Mouse (Mus musculus) liver, embryonic 18 days (tissue): Measurements from ENCODE around the gene Kank3. TPM values are rescaled to one million over a fixed set of nuclear protein-coding genes. Genes with fewer than 3 reads are reported as not detected.

Experiments
- polyA plus RNA-seq: library from polyadenylated mRNA; depleted of rRNA; stranded (reverse); fragments of >200 nt; gene quantifications from 2 replicates; pipeline ENCODE4 v1.2.3, GENCODE M21; 2012; rRNA removed

Gene Kank3
- polyA plus RNA-seq, result 15.8 and 17.2 TPM in 2 replicates

DNA sequence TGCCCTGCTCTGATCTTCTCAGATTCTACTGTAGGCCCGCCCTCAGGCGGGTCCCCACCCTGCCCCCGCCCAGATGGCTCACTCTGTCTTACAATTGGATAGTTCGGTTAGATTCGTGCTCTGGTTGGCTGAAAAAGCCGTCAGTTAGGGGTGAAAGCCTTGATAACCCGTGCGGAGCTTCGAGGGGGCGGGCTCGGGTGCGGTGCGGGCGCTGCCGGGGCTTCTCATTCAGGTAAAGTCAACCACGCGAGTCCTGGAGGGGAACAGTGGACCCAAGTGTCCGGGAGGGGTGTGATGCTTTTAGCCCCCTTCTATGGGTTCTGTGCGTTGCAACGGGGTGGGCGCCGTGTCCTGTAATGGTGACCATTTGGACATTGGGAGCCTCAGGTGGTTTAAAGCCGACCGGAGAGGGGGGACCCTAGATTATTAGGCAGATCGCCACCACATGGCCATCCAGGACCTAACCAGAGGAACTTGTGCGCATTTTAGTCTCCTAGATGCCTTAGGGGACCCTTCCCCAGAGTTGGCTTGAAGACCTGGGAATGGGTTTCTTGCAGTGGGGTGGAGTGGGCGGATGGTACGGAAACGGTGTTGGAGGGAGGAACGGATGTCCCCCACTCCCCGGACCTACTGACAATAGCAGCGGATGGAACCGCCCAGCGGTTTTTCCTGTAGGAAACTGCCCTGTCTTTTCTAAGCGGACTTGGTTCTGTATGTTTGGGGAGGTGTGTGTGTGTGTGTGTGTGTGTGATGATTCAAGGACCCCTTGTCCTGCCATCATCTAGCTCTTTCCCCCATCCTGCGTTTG is at the start of gene Kank3:
TSS of gene Kank3 (plus strand) at position 186 of the 808 bp plus-strand sequence.

DNA sequence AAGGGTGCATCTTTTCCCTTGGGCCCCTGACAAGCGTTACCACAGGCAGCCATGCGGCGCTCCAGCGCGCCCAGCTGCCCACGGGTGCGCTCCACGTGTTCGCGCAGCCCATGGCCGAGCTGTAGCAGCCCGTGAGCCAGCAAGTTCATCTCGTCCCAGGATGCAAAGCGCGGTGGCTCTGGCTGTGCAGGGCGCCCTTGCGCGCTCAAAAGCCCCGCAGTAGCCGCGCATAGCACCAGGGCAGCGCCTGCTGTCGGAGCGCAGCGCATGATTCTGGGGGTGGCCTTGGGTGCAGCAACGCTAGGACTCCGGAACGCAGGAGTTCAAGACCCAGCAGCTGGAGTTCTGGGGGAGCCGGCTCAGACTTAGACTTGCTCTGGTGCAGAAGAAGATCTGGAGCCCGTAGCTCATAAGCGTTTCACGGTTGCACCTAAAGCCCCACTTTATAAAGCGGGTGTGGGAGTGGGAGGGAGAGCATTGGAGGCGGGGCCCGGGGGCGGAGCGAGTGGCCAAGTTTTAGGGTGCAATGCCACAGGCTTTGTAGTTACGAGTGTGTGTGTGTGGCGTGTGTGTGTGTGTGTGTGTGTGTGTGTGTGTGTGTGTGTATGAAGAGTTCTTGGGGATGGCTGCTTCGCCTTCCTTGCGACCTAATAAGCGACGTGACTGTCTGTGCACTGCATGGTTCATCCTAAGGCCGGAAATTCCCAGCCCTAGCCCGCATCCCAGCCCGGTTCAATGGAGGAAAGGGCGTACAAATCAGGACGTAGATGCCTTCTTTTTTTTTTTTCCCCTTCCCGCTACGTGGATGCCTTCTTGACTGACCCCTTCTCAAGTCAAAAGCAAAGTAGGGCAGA is 29.0 kb upstream of the Kank3 start, which contains the start of gene Angptl4:
TSS of gene Angptl4 (minus strand) at position 707 of the 854 bp plus-strand sequence.

DNA sequence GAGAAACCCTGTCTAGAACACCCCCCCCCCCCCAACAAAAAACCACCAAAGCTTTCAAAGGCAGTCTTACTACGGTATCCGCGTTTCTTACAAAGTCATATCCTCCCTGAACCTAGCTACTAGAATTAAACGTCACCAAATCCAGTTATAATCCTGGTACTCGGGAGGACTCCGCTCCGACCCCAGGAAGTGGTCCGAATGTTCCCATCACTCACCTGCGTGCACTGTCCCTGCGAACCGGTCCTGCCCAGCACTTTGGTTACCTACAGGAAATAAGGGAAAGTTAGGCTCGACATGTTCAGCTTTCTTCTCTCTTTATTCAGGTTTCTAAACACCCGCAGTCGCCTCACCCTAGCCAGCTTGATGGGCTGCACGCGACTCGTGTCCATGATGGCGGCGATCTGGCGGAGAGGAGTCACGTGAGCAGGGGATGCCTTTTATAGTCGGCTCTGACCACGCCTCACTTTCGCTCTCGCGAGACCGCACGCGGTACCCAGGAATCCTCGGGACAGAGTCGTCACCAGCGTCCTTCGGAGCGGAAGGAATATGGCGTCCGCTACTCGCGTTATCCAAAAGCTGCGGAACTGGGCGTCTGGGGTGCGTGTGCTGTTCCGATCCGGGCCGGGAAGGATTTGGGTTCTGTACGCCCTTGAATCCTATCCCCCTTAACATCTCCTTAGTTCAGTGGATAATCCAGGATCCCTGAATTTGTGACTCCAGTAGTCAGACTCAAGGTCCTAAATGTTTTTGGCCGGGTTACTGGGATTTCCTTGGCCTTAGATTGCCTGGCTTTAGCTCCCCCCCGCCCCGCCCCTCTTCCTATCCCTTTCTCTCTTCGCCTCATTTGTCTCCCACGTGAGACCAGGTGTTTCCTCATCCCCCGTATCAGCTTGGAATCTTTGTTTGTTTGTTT is 14.0 kb downstream of the Kank3 start, which contains the start of the genes Rps28 and Ndufa7:
TSS of gene Rps28 (minus strand) at position 479 of the 913 bp plus-strand sequence.
TSS of gene Ndufa7 (plus strand) at position 489 of the 913 bp plus-strand sequence.

DNA sequence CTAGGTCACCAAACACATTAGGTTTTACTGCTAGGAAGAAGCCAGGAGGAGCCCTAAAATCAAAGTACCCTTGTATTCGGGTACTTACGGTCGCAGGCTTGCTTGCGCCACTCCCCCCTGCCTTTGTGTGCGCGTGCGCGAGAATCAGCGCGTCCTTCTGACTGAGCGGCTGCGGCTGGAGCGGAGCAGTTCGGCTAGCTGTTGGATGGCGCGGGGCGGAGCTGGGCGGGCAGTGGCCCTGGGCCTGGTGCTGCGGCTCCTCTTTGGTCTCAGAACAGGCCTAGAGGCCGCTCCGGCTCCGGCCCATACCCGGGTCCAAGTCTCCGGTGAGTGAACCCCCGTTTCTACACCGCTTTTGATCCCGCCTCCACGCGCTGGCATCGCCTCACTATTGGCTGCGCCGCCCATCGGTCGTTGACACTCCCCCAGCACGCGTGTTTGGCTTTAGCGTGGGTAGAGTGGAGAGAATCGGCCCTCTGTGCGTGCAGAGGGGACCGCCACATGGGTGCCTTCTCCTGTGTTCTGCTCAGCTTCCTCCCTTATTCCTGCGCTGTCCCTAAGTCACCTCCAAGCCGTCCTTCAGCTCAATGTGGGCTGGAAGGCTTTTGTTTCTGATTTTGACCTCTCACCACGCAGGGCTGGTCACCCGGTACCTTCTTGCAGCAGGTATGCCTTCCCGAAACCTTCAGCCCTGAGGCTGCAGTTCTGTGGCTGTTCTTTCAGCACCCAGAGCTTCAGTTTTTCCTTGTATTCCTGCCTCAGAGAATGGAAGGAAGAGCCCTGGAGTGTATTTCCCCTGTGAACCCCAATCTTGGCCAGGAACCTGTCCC is 32.9 kb downstream of the Kank3 start, which contains the start of gene Cd320:
TSS of gene Cd320 (plus strand) at position 126 of the 830 bp plus-strand sequence.

Other genes starting within 250 kb of the Kank3 start
- 17.1 and 22.0 TPM in 2 replicates for gene Zfp414, start 181.4 kb upstream of the Kank3 start, polyA plus RNA-seq
- 7.5 and 12.1 TPM in 2 replicates for gene Pram1, start 172.5 kb upstream of the Kank3 start, polyA plus RNA-seq
- gene Hnrnpm, start 123.7 kb upstream of the Kank3 start, polyA plus RNA-seq, result 86.0 and 104 TPM in 2 replicates
- gene March2, start 91.8 kb upstream of the Kank3 start, polyA plus RNA-seq, result 124 and 134 TPM in 2 replicates
- 86.1 and 92.3 TPM in 2 replicates for gene Rab11b, start 50.0 kb upstream of the Kank3 start, polyA plus RNA-seq
- gene Angptl4, start 28.7 kb upstream of the Kank3 start, polyA plus RNA-seq, result 51.8 and 56.4 TPM in 2 replicates
- gene Rps28, start 14.0 kb downstream of the Kank3 start, polyA plus RNA-seq, result 624 and 816 TPM in 2 replicates
- 189 and 197 TPM in 2 replicates for gene Ndufa7, start 14.1 kb downstream of the Kank3 start, polyA plus RNA-seq
- 8.3 and 9.0 TPM in 2 replicates for gene Cd320, start 32.6 kb downstream of the Kank3 start, polyA plus RNA-seq
- not detected in 2 replicates for gene Gm7029, start 63.3 kb downstream of the Kank3 start, polyA plus RNA-seq
- 19.2 and 21.8 TPM in 2 replicates for gene Kifc1, start 80.1 kb downstream of the Kank3 start, polyA plus RNA-seq
- 0.63 and 0.78 TPM in 2 replicates for gene Platr17, start 94.6 kb downstream of the Kank3 start, polyA plus RNA-seq
- gene Daxx, start 98.9 kb downstream of the Kank3 start, polyA plus RNA-seq, result 17.5 and 19.5 TPM in 2 replicates
- 19.7 and 21.7 TPM in 2 replicates for gene Tapbp, start 105.4 kb downstream of the Kank3 start, polyA plus RNA-seq
- gene Zbtb22, start 105.4 kb downstream of the Kank3 start, polyA plus RNA-seq, result 11.4 and 11.9 TPM in 2 replicates
- gene Rgl2, start 119.0 kb downstream of the Kank3 start, polyA plus RNA-seq, result 21.4 and 28.9 TPM in 2 replicates
- gene Pfdn6, start 129.8 kb downstream of the Kank3 start, polyA plus RNA-seq, result 45.7 and 46.0 TPM in 2 replicates
- gene Wdr46, start 130.1 kb downstream of the Kank3 start, polyA plus RNA-seq, result 11.8 and 12.7 TPM in 2 replicates
- 1.4 and 1.9 TPM in 2 replicates for gene B3galt4, start 141.0 kb downstream of the Kank3 start, polyA plus RNA-seq
- 15.0 and 17.0 TPM in 2 replicates for gene Vps52, start 145.3 kb downstream of the Kank3 start, polyA plus RNA-seq
- gene Rps18, start 145.5 kb downstream of the Kank3 start, polyA plus RNA-seq, result 1,178 and 1,295 TPM in 2 replicates
- 340 and 427 TPM in 2 replicates for gene H2-K1, start 189.8 kb downstream of the Kank3 start, polyA plus RNA-seq
- 12.5 and 18.5 TPM in 2 replicates for gene Ring1, start 214.2 kb downstream of the Kank3 start, polyA plus RNA-seq
- gene H2-Ke6, start 217.5 kb downstream of the Kank3 start, polyA plus RNA-seq, result 51.8 and 62.7 TPM in 2 replicates
- gene Slc39a7, start 221.2 kb downstream of the Kank3 start, polyA plus RNA-seq, result 42.7 and 48.3 TPM in 2 replicates
- gene Rxrb, start 221.3 kb downstream of the Kank3 start, polyA plus RNA-seq, result 18.5 and 21.0 TPM in 2 replicates
- gene Col11a2, start 228.9 kb downstream of the Kank3 start, polyA plus RNA-seq, result 0.48 and 0.67 TPM in 2 replicates